Mouse (Mus musculus): ENCODE measurements around the gene Rtkn2.

- TF ChIP-seq FLI1 (IDR thresholded peaks at IDR 0.05; ENCODE audit: low read length) (no peak), GATA1 (IDR thresholded peaks at IDR 0.05; ENCODE audit: borderline replicate concordance, low read length) (no peak)
Measured at GRCm38 (mm10) chr10:68075181-68075580, 95.8 kb downstream of the Rtkn2 start.
